Mouse (Mus musculus): ENCODE data around the gene Krt19. TPM values are rescaled to one million over a fixed set of nuclear protein-coding genes. Genes with fewer than 3 reads are reported as not detected.

Gene Krt19
- polyA plus RNA-seq, 1 experiment from 2014 or later: 6.6 TPM

- Histone ChIP-seq H3K4me2 (ENCODE audit: low read depth) (no peak overlapping the region), H3K36me3 (ENCODE audit: control insufficient read depth, insufficient read depth, low read length) (no peaks in the 10 kb centered on the region), H3K9ac (ENCODE audit: low read length) (0 out of 2 replicates have a peak overlapping the region, but pooled peaks have one; percentile 47), H3K4me3 (ENCODE audit: low read depth, low read length) (no peak overlapping the region), H3K4me1 (ENCODE audit: control insufficient read depth, insufficient read depth, low read length) (no peaks in the 10 kb centered on the region), H3K27ac (ENCODE audit: low read depth, low read length) (no peak overlapping the region), H3K9me3 (ENCODE audit: control insufficient read depth, low read length) (no peaks in the 10 kb centered on the region), H3K27me3 (ENCODE audit: control insufficient read depth, insufficient read depth, low read length) (no peaks in the 10 kb centered on the region)
- DNase-seq (ENCODE audit: low spot score) (peak; percentile 84), ATAC-seq (ENCODE audit: insufficient read depth, low FRiP score, low TSS enrichment) (no peak; the same call in 1 of the 2 replicates)
- WGBS: 34% methylated on average over 14 of the region's 14 CpGs
Observed at GRCm38 (mm10) chr11:100168765-100169762, 20.6 kb upstream of the Krt19 start.

- DNase-seq (ENCODE audit: low spot score) (no peak), ATAC-seq (ENCODE audit: insufficient read depth, low FRiP score, low TSS enrichment) (no peak)
- Histone ChIP-seq H3K36me3 (ENCODE audit: control insufficient read depth, insufficient read depth, low read length) (no peaks in the 10 kb centered on the region), H3K4me3 (ENCODE audit: low read depth, low read length) (no peak overlapping the region), H3K9ac (ENCODE audit: low read length) (no peak overlapping the region), H3K9me3 (ENCODE audit: control insufficient read depth, low read length) (no peaks in the 10 kb centered on the region), H3K27ac (ENCODE audit: low read depth, low read length) (no peak overlapping the region), H3K27me3 (ENCODE audit: control insufficient read depth, insufficient read depth, low read length) (no peaks in the 10 kb centered on the region), H3K4me2 (ENCODE audit: low read depth) (no peak overlapping the region), H3K4me1 (ENCODE audit: control insufficient read depth, insufficient read depth, low read length) (no peaks in the 10 kb centered on the region)
- WGBS: 82% methylated on average over 8 of the region's 8 CpGs
Observed at GRCm38 (mm10) chr11:100168071-100168470, 19.6 kb upstream of the Krt19 start.

DNA sequence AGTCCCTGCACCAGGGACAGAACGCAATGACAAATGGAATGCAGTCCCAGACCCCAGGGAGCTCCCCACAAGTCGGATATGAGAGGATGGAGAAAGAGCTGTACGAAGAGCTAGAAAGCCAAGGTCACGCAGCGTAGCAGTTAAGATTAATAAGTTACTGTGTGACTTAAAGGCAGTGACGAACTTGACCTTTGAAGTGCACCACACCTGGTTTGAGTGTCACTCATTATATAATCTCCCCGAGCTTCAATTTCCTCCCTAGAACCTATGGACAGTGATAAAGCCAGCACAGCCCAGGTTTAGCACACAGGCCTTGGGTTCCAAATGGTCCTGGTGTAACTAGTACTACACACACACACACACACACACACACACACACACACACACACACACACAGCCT lies 15.9 kb upstream of the Krt19 start:
- ATAC-seq (ENCODE audit: insufficient read depth, low FRiP score, low TSS enrichment) (no peak), DNase-seq (ENCODE audit: low spot score) (no peak)
- Histone ChIP-seq H3K4me1 (ENCODE audit: control insufficient read depth, insufficient read depth, low read length) (no peaks in the 10 kb centered on the region), H3K4me2 (ENCODE audit: low read depth) (no peak overlapping the region), H3K9ac (ENCODE audit: low read length) (no peak overlapping the region), H3K36me3 (ENCODE audit: control insufficient read depth, insufficient read depth, low read length) (no peaks in the 10 kb centered on the region), H3K4me3 (ENCODE audit: low read depth, low read length) (no peak overlapping the region), H3K27ac (ENCODE audit: low read depth, low read length) (no peak overlapping the region), H3K27me3 (ENCODE audit: control insufficient read depth, insufficient read depth, low read length) (no peaks in the 10 kb centered on the region), H3K9me3 (ENCODE audit: control insufficient read depth, low read length) (no peaks in the 10 kb centered on the region)
- WGBS: 62% methylated on average over 7 of the region's 7 CpGs

DNA sequence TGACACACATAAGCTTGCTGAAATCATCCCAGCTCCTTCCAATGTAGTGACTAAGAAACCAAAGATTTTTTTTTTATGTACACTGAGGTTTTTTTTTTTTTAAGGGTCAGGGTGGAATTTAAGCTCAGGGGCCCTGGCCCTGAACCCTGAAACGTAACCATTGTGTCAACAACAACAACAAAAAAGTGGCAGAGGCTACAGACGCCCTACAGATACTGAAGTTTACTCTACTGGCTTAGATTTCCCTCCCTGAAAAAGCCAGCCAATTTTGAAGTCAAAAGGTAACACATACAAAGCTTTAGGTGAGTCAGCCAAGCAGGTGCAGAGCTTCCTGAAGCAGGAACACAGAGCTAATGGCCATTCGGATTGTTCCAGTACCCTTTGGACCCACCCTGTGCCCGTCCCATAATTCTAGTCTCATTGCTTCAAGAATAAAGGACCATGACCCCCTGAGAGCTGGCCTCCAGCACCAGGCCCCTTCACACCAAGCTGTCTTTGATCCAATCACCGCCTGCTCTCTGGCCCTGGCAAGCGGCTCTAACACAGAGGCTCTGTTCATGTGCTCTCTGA lies 9.5 kb upstream of the Krt19 start:
- Histone ChIP-seq H3K27me3 (ENCODE audit: control insufficient read depth, insufficient read depth, low read length) (no peaks in the 10 kb centered on the region), H3K9me3 (ENCODE audit: control insufficient read depth, low read length) (no peaks in the 10 kb centered on the region), H3K27ac (ENCODE audit: low read depth, low read length) (no peak overlapping the region), H3K4me1 (ENCODE audit: control insufficient read depth, insufficient read depth, low read length) (no peaks in the 10 kb centered on the region), H3K9ac (ENCODE audit: low read length) (no peak overlapping the region), H3K4me3 (ENCODE audit: low read depth, low read length) (no peak overlapping the region), H3K36me3 (ENCODE audit: control insufficient read depth, insufficient read depth, low read length) (no peaks in the 10 kb centered on the region), H3K4me2 (ENCODE audit: low read depth) (no peak overlapping the region)
- ATAC-seq (ENCODE audit: insufficient read depth, low FRiP score, low TSS enrichment) (no peak), DNase-seq (ENCODE audit: low spot score) (no peak)
- 56% methylated on average over 6 of the region's 6 CpGs for WGBS

GRCm38 (mm10) chr11:100157331-100157730 lies 8.9 kb upstream of the Krt19 start:
- DNase-seq (ENCODE audit: low spot score) (no peak), ATAC-seq (ENCODE audit: insufficient read depth, low FRiP score, low TSS enrichment) (no peak)
- H3K36me3 ChIP-seq (ENCODE audit: control insufficient read depth, insufficient read depth, low read length): no peaks in the 10 kb centered on the region
- H3K4me1 ChIP-seq (ENCODE audit: control insufficient read depth, insufficient read depth, low read length): no peaks in the 10 kb centered on the region
- no peak overlapping the region for H3K9ac ChIP-seq (ENCODE audit: low read length)
- no peaks in the 10 kb centered on the region for H3K9me3 ChIP-seq (ENCODE audit: control insufficient read depth, low read length)
- H3K4me2 ChIP-seq (ENCODE audit: low read depth): no peak overlapping the region
- no peaks in the 10 kb centered on the region for H3K27me3 ChIP-seq (ENCODE audit: control insufficient read depth, insufficient read depth, low read length)
- H3K4me3 ChIP-seq (ENCODE audit: low read depth, low read length): no peak overlapping the region
- WGBS: 83% methylated on average over 3 of the region's 3 CpGs
- no peak overlapping the region for H3K27ac ChIP-seq (ENCODE audit: low read depth, low read length)

- 76% methylated on average over 8 of the region's 8 CpGs for WGBS
- Histone ChIP-seq H3K9ac (ENCODE audit: low read length) (no peak overlapping the region), H3K27ac (ENCODE audit: low read depth, low read length) (no peak overlapping the region), H3K9me3 (ENCODE audit: control insufficient read depth, low read length) (no peaks in the 10 kb centered on the region), H3K4me2 (ENCODE audit: low read depth) (no peak overlapping the region), H3K4me1 (ENCODE audit: control insufficient read depth, insufficient read depth, low read length) (no peaks in the 10 kb centered on the region), H3K36me3 (ENCODE audit: control insufficient read depth, insufficient read depth, low read length) (no peaks in the 10 kb centered on the region), H3K27me3 (ENCODE audit: control insufficient read depth, insufficient read depth, low read length) (no peaks in the 10 kb centered on the region), H3K4me3 (ENCODE audit: low read depth, low read length) (no peak overlapping the region)
- ATAC-seq (ENCODE audit: insufficient read depth, low FRiP score, low TSS enrichment) (no peak), DNase-seq (ENCODE audit: low spot score) (no peak)
Observed at GRCm38 (mm10) chr11:100155497-100156255, 7.2 kb upstream of the Krt19 start.

DNA sequence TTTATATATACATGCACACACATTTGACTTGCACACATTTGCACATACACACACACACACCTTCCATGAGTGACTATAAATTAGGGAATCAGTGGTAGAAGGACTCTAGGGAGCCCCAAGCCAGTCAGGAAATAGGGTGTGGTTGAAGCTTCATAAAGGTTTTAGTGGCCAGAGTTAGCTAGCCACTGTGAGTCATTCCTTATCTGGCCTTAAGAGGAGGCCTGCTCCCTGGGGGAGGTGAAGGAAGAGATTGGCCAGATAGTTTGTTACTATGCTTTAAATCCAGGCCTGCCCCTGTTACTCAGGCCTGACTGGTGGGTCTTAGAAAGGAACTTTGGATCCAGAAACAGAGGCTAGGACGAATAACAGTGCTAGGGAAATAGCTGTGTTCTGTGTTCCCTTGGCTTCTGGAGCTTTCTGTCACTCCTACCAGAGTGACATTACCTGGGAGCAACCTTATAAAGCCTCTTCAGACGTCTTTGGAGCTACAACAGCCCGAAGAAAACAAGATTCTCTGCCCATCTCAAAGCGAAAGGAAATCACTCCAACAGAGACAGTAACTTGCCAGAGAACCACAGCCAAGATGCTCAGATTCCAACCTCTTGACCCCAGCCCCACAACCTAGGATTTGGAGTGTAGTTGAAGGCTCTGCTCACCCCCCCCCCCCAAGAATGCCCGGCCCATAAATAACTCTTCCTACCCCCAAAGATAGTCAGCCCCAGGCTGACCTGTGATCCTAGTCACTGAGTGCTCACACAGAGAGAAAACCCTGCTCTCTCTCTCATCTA lies 705 bp downstream of the Krt19 start:
- DNase-seq (ENCODE audit: low spot score) (no peak), ATAC-seq (ENCODE audit: insufficient read depth, low FRiP score, low TSS enrichment) (no peak)
- H3K9me3 ChIP-seq (ENCODE audit: control insufficient read depth, low read length): no peaks in the 10 kb centered on the region
- no peak overlapping the region for H3K4me2 ChIP-seq (ENCODE audit: low read depth)
- no peak overlapping the region for H3K27ac ChIP-seq (ENCODE audit: low read depth, low read length)
- no peak overlapping the region for H3K4me3 ChIP-seq (ENCODE audit: low read depth, low read length)
- H3K36me3 ChIP-seq (ENCODE audit: control insufficient read depth, insufficient read depth, low read length): no peaks in the 10 kb centered on the region
- 52% methylated on average over 5 of the region's 5 CpGs for WGBS
- H3K27me3 ChIP-seq (ENCODE audit: control insufficient read depth, insufficient read depth, low read length): peaks cover 23% of the 10 kb centered on the region
- no peaks in the 10 kb centered on the region; the same call in 1 of the 2 replicates for H3K4me1 ChIP-seq (ENCODE audit: control insufficient read depth, insufficient read depth, low read length)
- no peak overlapping the region for H3K9ac ChIP-seq (ENCODE audit: low read length)
